Mouse (Mus musculus): ENCODE data around the gene Gm28557. TPM values are rescaled to one million over a fixed set of nuclear protein-coding genes. Genes with fewer than 3 reads are reported as not detected.
A peak's percentile ranks its signal among the peaks of the same experiment; 100 is the strongest.
"Not testable (repeated sequence)": the region's sequence is repeated elsewhere in the genome, so short reads cannot be mapped to it uniquely, and the experiment has no call there.

The Gm28557 gene
- total RNA-seq (2018; cell fraction: chromatin; rRNA removed): 10 to 100 TPM in 4 of 26 experiments, 1 to 10 TPM in 15, under 1 TPM in 5, not detected in 2; 0.25 to 12.0 (median 4.2) TPM
- 1 to 10 TPM in 24 of 26 experiments, under 1 TPM in 2; 0.66 to 4.5 (median 3.1) TPM for total RNA-seq (2018; cell fraction: cytosol; rRNA removed)
- 10 to 100 TPM in 3 of 26 experiments, 1 to 10 TPM in 20, under 1 TPM in 2, not detected in 1; 0.58 to 15.6 (median 3.9) TPM for total RNA-seq (2018; cell fraction: nucleus; rRNA removed)
- 1.6 to 4.1 TPM (median 1.7 TPM) in 3 replicates for polyA plus RNA-seq (2018)

DNA sequence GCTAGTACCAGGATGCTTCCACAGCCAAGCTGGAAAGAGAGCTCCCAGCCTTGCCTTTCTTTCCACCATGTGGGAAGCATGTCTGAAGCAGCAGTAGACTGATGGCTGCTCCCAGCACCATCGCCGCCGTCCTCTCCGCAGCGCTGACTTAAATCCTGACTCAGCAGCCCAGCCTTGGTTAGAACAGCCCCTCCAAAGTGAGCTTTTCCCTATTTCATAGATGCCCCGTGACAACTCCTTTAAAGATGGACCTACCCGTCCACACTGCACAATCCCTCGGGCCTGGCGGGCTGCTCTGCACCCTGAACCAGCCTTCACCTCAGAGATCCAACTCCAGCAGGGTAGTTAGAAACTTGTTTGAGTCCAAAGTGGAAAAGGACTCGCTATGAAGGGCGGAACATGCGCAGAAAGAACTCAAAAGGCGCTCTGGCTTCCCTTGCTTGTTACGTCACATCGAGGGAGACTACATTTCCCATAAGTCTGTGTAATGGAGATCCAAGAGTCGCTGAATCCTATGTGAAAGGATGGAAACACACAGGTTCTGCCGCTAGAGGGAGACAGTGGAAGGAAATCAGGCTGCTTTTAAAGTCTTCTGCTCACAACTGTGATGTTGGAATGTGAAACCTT lies at the start of gene Gm28557:
Gm28557 (minus strand) TSS at position 411 of the 627 bp plus-strand sequence.
- WGBS (ENCODE audit: missing documents): 0% methylated on average over 17 of the region's 17 CpGs
- peak within 1 kb of the TSS; percentile 80 for H3K27ac ChIP-seq
- H3K36me3 ChIP-seq (ENCODE audit: inconsistent target): no peaks in the 10 kb centered on the region
- peak within 1 kb of the TSS; percentile 82 for H3K4me3 ChIP-seq (ENCODE audit: inconsistent target)
- peaks cover 9% of the 10 kb centered on the region; the same call in 1 of the 2 replicates for H3K79me2 ChIP-seq (ENCODE audit: inconsistent target)

DNA sequence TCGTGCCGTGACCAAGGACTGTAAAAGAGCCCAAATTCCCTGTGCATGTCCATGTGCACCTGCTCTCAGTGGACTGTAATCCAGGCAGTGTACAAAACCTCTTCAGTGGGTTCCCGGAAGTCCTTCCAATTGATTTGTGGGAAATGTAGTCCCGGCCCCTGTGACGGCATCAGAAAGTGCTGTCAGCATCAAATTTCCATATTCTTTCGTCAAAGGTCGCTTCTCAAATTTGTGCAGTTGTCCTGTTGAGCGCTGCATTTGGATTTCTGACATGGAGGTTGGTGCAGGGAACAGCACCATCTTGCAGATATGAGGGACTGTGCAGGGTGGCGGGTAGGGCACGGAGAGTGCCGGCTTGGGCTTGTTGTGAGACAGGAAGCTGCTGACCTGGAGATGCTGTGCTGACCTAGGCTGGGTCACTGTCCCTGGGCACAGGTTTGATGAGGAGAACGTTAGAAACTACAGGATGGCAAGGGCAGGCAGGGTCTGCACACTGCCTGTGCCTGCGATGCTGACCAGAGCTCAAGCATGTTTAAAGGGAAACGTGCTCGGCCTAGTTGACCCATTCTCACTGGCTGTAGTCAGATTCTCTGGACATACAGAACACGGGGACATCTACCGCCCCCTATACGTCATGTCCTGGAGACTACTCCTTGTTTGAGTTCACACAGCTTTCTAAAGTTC lies 19.8 kb upstream of the Gm28557 start:
- WGBS (ENCODE audit: missing documents): 5% methylated on average over 15 of the region's 18 CpGs
- Histone ChIP-seq H3K79me2 (ENCODE audit: inconsistent target) (no peaks in the 10 kb centered on the region), H3K4me3 (ENCODE audit: inconsistent target) (peak overlapping the region; percentile 85), H3K36me3 (ENCODE audit: inconsistent target) (no peaks in the 10 kb centered on the region), H3K27ac (0 out of 2 replicates have a peak overlapping the region, but pooled peaks have one; percentile 19)

DNA sequence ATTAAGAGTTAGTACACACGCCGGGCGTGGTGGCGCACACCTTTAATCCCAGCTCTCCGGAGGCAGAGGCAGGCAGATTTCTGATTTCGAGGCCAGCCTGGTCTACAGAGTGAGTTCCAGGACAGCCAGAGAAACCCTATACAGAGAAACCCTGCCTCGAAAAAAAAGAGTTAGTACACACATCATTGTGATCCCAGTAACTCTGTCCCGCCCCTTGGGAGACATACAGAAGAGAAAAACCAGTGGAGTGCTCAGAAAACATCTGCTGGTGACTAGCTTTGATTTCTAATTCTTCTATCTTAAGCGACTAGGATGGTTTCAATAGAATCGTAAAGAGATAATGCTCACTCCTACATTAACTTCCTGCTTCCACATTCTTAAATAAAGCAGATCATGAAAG lies 19.1 kb upstream of the Gm28557 start:
- H3K36me3 ChIP-seq (ENCODE audit: inconsistent target); H3K27ac ChIP-seq; H3K79me2 ChIP-seq (ENCODE audit: inconsistent target): not testable (repeated sequence)
- WGBS (ENCODE audit: missing documents): 82% methylated on average over 10 of the region's 10 CpGs
- H3K4me3 ChIP-seq (ENCODE audit: inconsistent target): peak overlapping the region; percentile 85; the same call in 1 of the 2 replicates

DNA sequence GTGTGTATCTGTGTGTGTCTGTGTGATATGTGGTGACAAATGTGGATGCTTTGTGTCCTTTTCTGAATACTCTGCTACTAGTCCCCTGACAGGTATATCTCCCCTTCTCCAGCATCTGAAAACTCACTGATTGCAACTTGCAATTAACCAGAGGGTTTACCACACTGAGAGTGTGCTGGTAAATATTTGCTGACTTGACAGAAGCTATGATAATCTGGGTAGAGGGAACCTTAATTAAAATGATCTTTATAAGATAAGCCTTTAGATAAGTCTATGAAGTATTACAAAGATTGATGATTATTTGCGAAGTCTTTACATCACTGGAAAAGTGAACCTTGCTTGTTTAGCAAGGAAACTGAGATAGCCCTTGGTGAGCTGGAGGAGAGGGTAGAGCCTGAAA lies 16.1 kb upstream of the Gm28557 start:
- Histone ChIP-seq H3K36me3 (ENCODE audit: inconsistent target) (no peaks in the 10 kb centered on the region), H3K79me2 (ENCODE audit: inconsistent target) (no peaks in the 10 kb centered on the region), H3K27ac (no peak overlapping the region), H3K4me3 (ENCODE audit: inconsistent target) (no peak overlapping the region)
- 100% methylated on average over 1 of the region's 1 CpGs for WGBS (ENCODE audit: missing documents)

DNA sequence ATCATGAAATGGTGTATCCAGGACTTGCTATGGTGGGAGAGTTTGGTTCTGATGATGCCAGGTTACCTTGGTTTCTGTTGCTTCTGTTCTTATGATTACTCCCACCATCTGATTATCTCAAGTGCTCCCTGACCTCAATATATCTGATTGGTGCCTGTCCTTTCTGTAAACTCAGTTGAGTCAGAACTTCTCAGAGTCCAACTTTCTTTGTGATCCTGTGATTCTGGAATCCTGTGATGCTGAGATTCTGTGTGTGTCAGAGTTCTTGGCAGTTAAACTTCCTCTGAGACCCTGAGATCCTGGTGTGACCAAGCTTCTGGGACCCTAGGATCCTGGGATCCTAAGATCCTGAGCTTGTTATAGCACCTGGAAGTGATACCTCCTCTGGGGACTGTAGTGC lies 13.0 kb upstream of the Gm28557 start, which contains the start of gene Zfp759:
Zfp759 (plus strand) TSS at position 301 of the 400 bp plus-strand sequence.
- not testable (repeated sequence) for H3K36me3 ChIP-seq (ENCODE audit: inconsistent target); H3K27ac ChIP-seq; H3K79me2 ChIP-seq (ENCODE audit: inconsistent target); H3K4me3 ChIP-seq (ENCODE audit: inconsistent target)

DNA sequence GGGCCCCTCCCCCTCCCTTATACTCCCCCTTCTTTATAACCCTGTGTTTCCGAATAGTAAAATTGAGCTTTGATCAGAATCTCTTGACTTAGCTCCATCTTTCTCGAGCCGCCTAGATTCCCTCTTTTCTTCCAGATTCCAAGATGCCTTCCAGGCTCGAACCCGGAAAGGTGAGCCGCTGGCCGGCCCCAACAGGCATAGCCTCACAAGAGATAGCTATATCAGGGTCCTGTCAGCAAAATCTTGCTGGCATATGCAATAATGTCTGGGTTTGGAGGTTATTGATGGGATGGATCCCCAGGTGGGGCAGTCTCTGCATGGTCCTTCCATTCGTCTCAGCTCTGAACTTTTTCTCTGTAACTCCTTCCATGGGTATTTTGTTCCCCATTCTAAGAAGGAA lies 7.8 kb upstream of the Gm28557 start, which contains the start of gene Rslcan18:
Rslcan18 (minus strand) TSS at position 101 of the 400 bp plus-strand sequence.
- H3K27ac ChIP-seq; H3K36me3 ChIP-seq (ENCODE audit: inconsistent target); H3K4me3 ChIP-seq (ENCODE audit: inconsistent target); H3K79me2 ChIP-seq (ENCODE audit: inconsistent target): not testable (repeated sequence)
- 96% methylated on average over 8 of the region's 8 CpGs for WGBS (ENCODE audit: missing documents)

DNA sequence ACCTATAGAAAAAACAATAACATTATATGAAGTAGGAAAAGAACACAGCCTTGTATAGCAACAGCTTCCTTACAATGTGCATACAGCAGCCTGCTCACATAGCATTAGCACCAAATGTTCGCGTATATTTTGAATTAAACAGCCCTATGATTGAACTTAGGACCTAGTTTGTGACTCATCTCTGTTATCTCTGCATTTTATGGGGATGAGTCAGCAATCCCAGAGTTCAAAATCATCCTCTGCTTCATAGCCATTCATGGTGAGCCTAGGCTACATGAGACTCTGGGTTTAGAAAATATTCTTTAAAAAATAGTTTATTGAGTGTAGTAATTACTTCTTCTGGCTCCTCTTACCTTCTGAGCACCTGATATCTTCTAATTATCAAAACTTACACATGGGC lies 4.9 kb upstream of the Gm28557 start:
- Histone ChIP-seq H3K36me3 (ENCODE audit: inconsistent target) (no peaks in the 10 kb centered on the region), H3K79me2 (ENCODE audit: inconsistent target) (no peaks in the 10 kb centered on the region), H3K4me3 (ENCODE audit: inconsistent target) (no peak overlapping the region), H3K27ac (no peak overlapping the region)
- 90% methylated on average over 2 of the region's 2 CpGs for WGBS (ENCODE audit: missing documents)

DNA sequence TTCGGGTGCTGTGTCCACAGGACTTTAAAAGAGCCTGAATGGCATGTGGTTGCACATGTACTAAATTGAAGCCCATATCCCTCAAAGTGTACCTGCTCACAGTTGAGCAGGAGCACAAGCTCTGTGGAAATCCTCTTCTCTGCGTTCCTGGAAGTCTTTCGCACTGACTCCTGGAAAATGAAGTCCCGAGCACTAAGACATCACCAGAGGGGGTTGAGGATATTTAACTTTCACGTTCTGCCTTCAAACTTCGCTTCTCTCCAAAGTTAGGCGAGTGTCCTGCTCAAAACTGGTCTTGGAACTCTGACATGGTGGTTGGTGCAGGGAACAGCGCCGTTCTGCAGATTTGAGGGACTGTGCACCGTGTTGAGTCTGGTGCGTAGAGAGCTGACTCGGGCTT lies 3.7 kb upstream of the Gm28557 start:
- 84% methylated on average over 12 of the region's 12 CpGs for WGBS (ENCODE audit: missing documents)
- peaks cover 8% of the 10 kb centered on the region; the same call in 1 of the 2 replicates for H3K79me2 ChIP-seq (ENCODE audit: inconsistent target)

DNA sequence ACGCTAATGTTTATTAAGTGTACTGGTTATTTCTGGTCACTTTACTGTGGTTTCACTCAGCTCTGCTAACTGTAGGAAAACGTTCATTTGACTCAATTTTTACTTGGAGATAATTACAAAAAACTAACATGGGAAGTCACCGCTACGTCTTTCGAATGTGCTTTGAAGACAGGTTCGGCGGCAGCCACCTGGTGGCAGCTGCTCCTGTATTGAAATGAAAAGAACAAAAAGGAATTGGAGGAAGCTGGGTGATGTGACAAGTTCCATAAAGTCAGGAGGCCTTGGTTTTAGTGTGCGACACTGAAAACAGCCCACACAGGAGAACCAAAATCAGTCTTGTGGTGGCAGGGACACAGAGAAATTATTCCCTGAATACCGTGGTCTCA lies 410 bp upstream of the Gm28557 start:
- 6% methylated on average over 9 of the region's 9 CpGs for WGBS (ENCODE audit: missing documents)
- Histone ChIP-seq H3K27ac (peak overlapping the region; percentile 80; the same call in 1 of the 2 replicates), H3K4me3 (ENCODE audit: inconsistent target) (peak overlapping the region; percentile 82), H3K36me3 (ENCODE audit: inconsistent target) (no peaks in the 10 kb centered on the region), H3K79me2 (ENCODE audit: inconsistent target) (peaks cover 9% of the 10 kb centered on the region; the same call in 1 of the 2 replicates)

More for the DNA sequence above, 3.7 kb upstream of the Gm28557 start:
- Histone ChIP-seq H3K4me3 (ENCODE audit: inconsistent target) (no peak overlapping the region), H3K36me3 (ENCODE audit: inconsistent target) (no peaks in the 10 kb centered on the region), H3K27ac (no peak overlapping the region)

DNA sequence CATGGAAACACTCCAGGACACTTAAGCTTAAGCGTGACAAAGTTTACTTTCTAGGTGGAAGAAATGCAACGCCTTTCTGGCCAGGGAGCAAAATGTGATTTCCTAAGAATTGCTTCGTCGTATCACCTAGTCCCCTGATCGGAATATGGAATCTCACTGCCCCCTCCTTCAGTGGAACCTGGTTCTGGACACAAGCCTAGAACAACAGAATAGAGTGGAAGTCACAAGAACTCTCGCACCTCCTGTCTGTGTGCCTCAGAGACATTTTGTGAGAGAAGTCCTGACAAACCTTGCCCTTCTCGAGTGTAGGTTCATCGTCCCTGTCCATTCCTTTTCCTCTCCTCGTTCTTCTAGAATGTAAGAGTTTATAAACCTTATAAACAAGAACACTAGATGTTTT lies 723 bp downstream of the Gm28557 start:
- WGBS (ENCODE audit: missing documents): 63% methylated on average over 9 of the region's 9 CpGs
- Histone ChIP-seq H3K4me3 (ENCODE audit: inconsistent target) (peak overlapping the region; percentile 82), H3K36me3 (ENCODE audit: inconsistent target) (no peaks in the 10 kb centered on the region), H3K27ac (peak overlapping the region; percentile 80), H3K79me2 (ENCODE audit: inconsistent target) (peaks cover 9% of the 10 kb centered on the region; the same call in 1 of the 2 replicates)

DNA sequence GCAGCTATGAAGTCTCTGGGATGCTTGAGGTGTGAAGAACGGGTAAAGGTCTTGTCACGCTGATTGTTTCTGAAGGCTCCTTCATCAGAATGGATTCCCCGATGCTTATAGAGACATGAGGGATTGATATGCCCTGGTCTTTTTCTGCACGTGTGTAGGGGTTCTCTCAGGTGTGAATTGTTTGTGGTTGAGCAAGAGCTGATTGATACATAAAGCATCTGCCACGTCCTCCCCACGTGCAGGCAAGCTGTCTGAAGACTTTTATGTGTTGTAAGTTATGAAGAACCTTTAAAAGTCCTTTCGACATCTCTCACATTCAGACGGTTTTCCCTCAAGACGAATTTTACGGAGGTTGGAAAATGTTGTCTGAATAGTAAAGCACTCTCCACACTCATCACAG lies 10.5 kb downstream of the Gm28557 start, which contains the start of gene Zfp708:
Zfp708 (minus strand) TSS at position 101 of the 400 bp plus-strand sequence.
- WGBS (ENCODE audit: missing documents): 96% methylated on average over 10 of the region's 10 CpGs
- Histone ChIP-seq H3K27ac (no peak within 1 kb of the TSS), H3K4me3 (ENCODE audit: inconsistent target) (no peak within 1 kb of the TSS), H3K36me3 (ENCODE audit: inconsistent target) (no peaks in the 10 kb centered on the region), H3K79me2 (ENCODE audit: inconsistent target) (no peaks in the 10 kb centered on the region)

DNA sequence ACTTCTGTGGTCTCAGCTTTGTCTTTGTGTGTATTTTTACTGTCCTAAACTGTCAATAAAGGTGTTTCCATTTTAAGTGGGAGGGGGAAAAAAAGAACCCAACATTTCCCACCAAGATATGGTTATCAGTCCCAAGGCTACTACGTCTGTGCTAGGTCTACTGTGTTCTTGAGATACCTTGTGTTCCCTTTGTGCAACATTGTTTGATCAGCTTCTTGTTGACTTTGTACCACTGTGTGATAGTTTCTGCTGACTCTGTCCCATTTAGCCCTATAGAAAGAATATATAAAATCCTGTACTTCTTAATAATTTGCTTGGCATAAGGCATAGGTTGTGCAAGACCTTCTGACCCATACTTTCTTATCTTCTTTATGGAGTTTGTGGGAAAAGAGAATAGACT lies 18.2 kb downstream of the Gm28557 start:
- no peak overlapping the region for H3K27ac ChIP-seq
- no peak overlapping the region for H3K4me3 ChIP-seq (ENCODE audit: inconsistent target)
- no peaks in the 10 kb centered on the region for H3K79me2 ChIP-seq (ENCODE audit: inconsistent target)
- H3K36me3 ChIP-seq (ENCODE audit: inconsistent target): no peaks in the 10 kb centered on the region
- WGBS (ENCODE audit: missing documents): 100% methylated on average over 1 of the region's 1 CpGs

DNA sequence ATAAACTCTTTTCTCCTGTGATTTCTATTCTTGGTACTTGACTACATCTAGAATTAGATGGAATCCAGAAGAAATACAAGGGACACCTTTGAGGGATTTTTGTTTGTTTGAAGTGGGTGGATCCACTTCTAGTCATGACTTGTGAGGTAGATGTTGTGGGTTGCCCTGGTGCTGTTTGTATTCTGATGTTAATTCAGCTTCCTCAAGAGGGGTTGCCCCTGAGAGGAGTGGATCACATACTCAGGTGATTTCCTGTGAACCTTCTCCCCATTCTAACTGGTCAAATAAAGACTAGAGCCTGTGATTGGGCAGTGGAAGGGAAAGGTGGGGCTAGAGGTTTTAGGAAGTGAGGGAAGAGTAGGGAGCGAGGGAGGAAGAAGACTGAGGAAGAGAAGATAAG lies 26.5 kb downstream of the Gm28557 start:
- WGBS (ENCODE audit: missing documents): 50% methylated on average over 1 of the region's 1 CpGs
- Histone ChIP-seq H3K36me3 (ENCODE audit: inconsistent target) (no peaks in the 10 kb centered on the region), H3K79me2 (ENCODE audit: inconsistent target) (no peaks in the 10 kb centered on the region), H3K4me3 (ENCODE audit: inconsistent target) (peak overlapping the region; percentile 48; the same call in 1 of the 2 replicates), H3K27ac (peak overlapping the region; percentile 69)

DNA sequence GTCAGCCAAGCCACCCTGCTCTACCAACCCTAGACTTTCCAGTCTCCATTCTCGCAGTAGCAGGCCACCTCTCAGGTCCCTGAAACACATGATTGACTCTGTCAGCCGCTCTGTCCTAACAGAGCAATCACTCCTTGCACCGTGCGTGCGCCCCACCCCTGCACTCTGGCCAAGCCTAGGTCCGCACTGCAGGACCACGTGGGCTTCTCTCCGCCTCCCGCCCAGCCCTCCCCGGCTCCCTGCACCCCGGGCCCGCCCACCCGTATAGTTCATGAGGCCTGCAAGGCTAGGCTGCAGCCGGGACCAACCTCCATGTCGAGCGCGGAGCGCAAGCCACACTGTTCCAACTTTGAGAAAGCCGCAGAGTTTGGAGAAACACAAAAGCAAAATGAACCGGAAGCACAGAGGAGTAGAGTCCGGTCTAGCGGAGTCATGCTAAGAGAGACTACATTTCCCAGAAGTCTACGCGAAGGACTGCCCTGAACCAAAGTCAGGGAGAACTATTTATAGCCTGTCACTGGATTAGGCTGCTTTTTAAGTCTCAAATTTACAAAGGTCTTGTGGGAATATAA lies 27.2 kb downstream of the Gm28557 start:
- WGBS (ENCODE audit: missing documents): under 1% methylated on average over 23 of the region's 24 CpGs
- peak overlapping the region; percentile 69 for H3K27ac ChIP-seq
- peak overlapping the region; percentile 48 for H3K4me3 ChIP-seq (ENCODE audit: inconsistent target)
- no peaks in the 10 kb centered on the region for H3K79me2 ChIP-seq (ENCODE audit: inconsistent target)
- no peaks in the 10 kb centered on the region for H3K36me3 ChIP-seq (ENCODE audit: inconsistent target)
